Mouse (Mus musculus): ENCODE data around the gene Elp5. TPM values are rescaled to one million over a fixed set of nuclear protein-coding genes. Genes with fewer than 3 reads are reported as not detected.
"Not testable (repeated sequence)": the region's sequence is repeated elsewhere in the genome, so short reads cannot be mapped to it uniquely, and the experiment has no call there.

The Elp5 gene
- total RNA-seq, 2 experiments from 2014 or later, result 72.8 to 72.9 TPM

DNA sequence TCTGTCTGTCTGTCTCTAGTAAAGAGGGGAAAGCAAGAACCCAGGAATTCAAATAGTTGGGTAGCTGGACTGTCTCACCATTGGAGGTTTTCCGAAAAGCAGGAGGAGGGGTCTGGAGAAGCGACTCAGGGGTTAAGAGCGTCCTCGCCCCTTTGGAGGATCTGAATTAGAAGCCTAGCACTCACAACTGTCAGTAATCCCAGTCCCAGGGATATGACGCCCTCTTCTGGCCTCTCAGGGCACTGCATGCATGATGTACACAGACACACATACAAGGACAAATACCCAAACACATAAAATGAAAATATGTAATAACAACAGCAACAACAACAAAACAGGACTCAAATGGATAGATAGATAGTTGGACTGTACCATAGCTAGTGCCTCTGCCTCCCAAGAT is 21.7 kb downstream of the Elp5 start:
- DNase-seq (ENCODE audit: low spot score in 2 of 2), result no peak
- peak; percentile 58 for TF ChIP-seq CTCF (conservative IDR thresholded peaks at IDR 0.05)
- Histone ChIP-seq H3K4me3 (no peak overlapping the region), H3K27ac (no peak overlapping the region)

DNA sequence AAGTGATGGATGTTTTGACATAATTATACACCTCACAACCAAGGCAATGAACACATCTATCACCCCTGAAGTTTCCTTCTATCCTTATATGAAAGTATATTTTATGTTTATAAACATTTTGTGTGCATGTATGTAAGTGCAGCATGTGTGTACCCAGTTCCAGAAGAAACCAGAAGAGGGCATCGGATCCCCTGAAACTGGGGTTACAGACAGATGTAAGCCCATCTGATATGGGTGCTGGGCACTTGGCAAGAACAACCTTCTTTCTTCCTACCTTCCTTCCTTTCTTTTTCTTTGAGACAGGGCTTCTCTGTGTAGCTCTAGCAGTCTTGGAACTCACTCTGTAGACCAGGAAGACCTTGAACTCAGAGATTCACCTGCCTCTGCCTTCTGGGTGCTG is 26.1 kb downstream of the Elp5 start:
- DNase-seq (ENCODE audit: low spot score in 2 of 2), result no peak
- TF ChIP-seq CTCF (conservative IDR thresholded peaks at IDR 0.05), result peak; percentile 43
- H3K27ac ChIP-seq, result no peak overlapping the region
- no peak overlapping the region for H3K4me3 ChIP-seq

DNA sequence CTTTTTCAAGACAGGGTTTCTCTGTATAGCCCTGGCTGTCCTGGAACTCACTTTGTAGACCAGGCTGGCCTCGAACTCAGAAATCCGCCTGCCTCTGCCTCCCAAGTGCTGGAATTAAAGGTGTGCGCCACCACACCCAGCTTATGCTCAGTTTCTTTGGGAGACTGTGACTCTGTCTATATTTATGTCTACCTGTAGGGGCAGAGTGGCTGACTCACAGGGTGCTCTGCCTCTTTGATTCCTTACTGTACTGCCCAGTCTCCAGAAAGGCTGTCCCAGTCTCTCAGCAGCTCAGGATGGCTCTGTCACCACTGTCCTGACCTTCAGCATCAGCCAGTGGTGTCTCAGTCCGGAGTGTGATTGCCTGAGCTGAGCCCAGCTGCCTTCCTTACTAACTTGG is 26.7 kb downstream of the Elp5 start:
- H3K27ac ChIP-seq; DNase-seq (ENCODE audit: low spot score in 2 of 2); H3K4me3 ChIP-seq: not testable (repeated sequence)

DNA sequence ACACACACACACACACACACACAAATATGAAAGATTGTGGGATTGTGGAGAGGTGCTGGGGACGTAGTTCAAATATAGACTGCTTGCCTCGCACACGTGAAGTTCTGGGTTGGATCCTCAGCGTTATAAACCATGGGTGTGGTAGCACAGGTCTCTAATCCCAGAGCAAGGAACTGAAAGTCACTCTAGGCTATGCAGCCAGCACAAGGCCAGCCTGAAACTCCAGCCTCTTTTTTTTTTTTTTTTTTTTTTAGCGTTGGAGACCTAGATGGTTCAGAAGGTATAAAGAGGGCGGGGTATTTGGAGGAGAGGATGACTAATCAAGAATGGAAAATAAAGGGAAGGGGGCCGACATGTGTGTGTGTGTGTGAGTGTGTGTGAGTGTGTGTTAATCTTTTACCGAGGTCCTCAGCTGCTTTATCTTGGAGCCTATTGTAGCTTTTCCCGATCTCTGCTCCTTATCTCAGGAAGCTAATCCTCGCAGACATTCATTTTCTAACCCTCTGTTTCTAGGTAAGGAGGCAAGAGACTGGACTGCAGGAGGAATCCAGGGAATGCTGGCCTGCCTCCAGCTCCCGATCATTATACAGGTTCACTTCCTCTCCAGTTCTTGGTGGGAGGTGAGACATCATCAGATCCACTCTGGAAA is 28.9 kb downstream of the Elp5 start:
- no peak overlapping the region for H3K4me3 ChIP-seq
- H3K27ac ChIP-seq, result no peak overlapping the region
- TF ChIP-seq CTCF (conservative IDR thresholded peaks at IDR 0.05), result no peak
- no peak for DNase-seq (ENCODE audit: low spot score in 2 of 2)

DNA sequence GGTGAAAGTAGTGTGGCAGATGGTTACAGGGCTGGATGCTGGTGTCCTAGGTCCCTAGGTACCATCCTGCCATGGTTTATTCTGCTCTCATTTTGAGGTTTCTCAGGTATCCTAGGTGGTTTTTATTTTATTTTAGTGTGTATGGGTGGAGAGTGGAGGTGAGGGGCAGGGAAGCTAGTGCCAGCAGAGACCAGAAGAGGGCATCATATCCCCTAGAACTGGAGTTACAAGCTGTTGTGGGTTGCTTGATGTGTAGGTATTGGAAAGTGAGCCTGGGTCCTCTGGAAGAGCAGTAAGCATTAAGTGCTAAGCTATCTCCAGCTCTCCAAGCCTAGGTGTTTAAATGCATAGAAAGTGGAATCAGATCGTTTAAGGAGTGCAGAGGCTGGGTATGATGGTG is 30.0 kb downstream of the Elp5 start:
- Histone ChIP-seq H3K27ac (no peak overlapping the region), H3K4me3 (no peak overlapping the region)
- TF ChIP-seq CTCF (conservative IDR thresholded peaks at IDR 0.05), result no peak; the same call in 1 of the 2 replicates
- DNase-seq (ENCODE audit: low spot score in 2 of 2), result no peak

DNA sequence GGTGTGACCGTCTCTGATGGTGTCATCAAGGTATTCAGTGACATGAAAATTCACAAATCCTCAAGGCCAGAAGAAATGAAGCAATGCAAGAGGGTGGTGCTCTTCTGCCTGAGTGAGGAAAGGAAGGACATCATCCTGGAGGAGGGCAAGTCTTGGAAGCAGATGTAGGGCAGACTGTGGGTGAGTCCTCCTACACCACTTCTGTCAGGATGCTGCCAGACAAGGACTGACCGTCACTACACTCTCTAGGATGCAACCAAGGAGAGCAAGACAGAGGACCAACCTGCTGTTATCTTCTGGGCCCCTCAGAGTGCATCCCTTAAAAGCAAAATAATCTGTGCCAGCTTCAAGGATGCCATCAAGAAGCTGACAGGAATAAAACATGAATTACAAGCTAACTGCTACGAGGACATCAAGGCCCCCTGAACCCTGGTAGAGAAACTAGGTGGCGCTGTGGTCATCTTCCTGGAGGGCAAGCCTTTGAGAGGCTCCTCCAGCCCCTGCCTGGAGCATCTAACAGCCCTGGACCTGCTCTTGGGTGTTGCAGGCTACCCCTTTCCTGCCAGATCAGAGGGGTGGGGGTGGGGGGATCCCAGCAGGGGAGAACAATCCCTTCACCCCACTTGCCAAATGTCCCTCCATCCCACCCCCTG is 31.4 kb downstream of the Elp5 start:
- no peak for DNase-seq (ENCODE audit: low spot score in 2 of 2)
- no peak overlapping the region for H3K4me3 ChIP-seq
- H3K27ac ChIP-seq, result no peak overlapping the region
- peak; percentile 43 for TF ChIP-seq CTCF (conservative IDR thresholded peaks at IDR 0.05)

DNA sequence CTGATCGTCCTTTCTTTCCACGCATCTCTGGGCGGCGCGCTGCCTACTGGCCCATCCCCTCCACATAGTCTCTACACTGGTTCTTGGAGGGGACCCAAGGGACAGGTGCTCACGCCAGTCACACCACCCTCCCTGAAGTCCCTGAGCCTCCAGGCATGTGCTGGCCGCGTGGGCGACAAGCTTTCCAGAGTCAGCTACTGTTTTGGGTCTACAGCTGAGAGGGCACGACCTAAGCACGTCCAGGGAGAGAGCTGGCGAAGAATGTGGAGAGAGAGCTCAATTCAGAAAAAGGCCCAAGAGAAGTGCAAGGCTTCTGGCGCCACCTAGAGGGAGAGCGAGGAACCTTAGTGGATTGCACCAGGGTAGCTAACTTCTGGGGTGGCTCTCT is 33.6 kb downstream of the Elp5 start:
- H3K4me3 ChIP-seq, result peak overlapping the region; percentile 38; the same call in 1 of the 2 replicates
- no peak overlapping the region for H3K27ac ChIP-seq
- DNase-seq (ENCODE audit: low spot score in 2 of 2), result peak; percentile 46 to 76
- peak; percentile 92 for TF ChIP-seq CTCF (conservative IDR thresholded peaks at IDR 0.05)

DNA sequence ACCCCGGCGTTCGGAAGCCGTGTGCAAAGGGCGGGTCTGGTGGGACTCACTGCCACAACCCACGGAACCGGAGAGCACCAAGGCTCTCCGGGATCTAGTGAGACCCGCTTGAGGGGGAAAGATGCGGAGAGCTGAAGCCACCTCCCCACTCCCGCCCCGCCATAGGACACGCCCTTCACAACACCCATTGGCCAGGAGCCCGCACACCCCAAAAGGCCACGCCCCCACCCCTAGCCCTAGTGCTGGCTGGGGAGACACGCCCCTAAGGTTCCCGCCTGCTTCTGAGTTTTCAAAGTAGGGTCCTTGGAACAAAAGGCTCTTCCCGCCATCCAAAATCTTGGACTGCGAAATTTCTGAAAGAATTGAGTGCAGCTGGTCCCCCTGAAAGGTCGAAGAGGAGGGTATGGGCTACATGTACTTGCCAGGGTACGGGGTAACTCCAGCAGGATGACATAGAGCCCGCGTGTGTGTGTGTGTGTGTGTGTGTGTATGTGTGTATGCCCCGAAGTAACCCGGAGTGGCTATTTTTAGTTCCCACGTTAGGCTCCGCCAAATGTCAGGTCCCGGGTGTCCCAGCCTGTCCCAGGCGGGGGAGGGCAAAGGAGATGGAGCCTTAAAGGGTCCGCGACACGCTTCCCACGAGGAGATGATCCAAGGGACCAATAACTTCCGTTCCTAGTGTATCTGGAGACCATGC is 34.1 kb downstream of the Elp5 start, which contains the start of gene Slc2a4:
TSS of gene Slc2a4 (minus strand) at position 123 of the 697 bp plus-strand sequence.
- no peak for TF ChIP-seq CTCF (conservative IDR thresholded peaks at IDR 0.05)
- Histone ChIP-seq H3K27ac (no peak within 1 kb of the TSS), H3K4me3 (peak within 1 kb of the TSS; percentile 38)
- peak; percentile 47 to 58 for DNase-seq (ENCODE audit: low spot score in 2 of 2)

DNA sequence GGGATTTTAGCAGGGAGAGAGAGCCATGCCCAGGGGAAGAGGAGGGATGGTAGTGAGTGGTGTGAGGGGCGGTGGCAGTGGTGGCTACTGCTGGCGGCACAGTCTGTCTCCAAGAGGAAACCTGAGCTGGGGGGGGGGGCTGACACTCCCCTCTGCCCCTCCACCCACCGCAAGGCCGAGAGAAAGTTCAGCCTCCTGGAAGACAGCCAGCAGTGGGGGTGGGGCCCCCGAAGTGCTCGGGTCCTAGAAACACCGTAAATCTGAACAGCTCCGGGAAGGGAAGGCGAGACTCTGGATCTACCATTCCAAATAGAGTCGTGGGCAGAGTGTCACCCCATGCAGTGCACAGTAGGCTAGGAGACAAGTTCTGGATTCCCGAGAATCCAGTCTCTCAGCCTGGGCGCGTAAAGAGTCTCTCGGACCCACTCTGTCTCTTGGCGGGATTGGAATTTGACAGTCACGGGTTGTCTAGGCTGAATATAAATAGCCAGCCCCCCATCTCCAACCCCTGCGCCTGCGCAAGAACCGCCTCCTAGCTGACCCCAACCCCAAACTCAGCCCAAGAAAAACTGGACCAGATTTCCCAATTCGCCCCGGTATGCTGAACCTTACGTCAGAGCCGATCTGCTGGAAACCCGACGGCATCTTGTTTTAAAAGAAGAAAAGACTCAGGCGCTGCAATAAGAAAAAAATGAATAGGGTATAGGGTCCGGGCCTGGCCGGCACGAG is 34.8 kb downstream of the Elp5 start:
- H3K4me3 ChIP-seq, result peak overlapping the region; percentile 38
- DNase-seq (ENCODE audit: low spot score in 2 of 2), result no peak
- TF ChIP-seq CTCF (conservative IDR thresholded peaks at IDR 0.05), result no peak
- H3K27ac ChIP-seq, result no peak overlapping the region

DNA sequence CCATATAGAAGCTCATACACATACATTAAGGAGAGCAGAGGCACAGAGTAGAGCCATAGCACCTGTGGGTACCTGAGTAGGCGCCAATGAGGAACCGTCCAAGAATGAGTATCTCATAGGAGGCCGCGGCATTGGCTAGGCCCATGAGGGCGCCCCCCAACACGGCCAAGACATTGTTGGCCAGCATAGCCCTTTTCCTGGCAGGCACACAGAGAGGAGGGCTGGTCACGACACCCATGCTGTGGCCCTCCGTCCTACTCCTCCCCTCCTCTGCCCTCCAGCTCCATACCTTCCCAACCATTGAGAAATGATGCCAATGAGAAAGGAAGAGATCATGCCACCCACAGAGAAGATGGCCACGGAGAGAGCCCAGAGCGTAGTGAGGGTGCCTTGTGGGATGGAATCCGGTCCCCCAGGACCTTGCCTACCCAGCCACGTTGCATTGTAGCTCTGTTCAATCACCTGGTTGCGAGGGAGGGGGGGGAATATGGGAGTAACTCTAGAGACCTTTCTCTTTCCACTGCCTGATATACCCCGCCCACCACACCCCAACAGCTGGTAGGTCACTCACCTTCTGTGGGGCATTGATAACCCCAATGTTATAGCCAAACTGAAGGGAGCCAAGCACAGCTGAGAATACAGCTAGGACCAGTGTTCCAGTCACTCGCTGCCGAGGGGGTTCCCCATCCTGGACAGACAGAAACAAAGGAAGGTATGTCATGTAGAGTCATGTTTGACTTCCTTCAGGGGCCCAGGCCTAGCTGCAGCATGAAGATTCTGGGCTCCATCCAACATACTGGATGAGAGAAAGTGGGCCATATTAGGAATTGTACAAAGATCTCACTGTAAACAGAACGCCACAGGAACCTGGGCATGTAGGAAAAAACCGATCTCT is 36.1 kb downstream of the Elp5 start:
- DNase-seq (ENCODE audit: low spot score in 2 of 2), result no peak
- Histone ChIP-seq H3K4me3 (no peak overlapping the region), H3K27ac (no peak overlapping the region)
- TF ChIP-seq CTCF (conservative IDR thresholded peaks at IDR 0.05), result no peak

DNA sequence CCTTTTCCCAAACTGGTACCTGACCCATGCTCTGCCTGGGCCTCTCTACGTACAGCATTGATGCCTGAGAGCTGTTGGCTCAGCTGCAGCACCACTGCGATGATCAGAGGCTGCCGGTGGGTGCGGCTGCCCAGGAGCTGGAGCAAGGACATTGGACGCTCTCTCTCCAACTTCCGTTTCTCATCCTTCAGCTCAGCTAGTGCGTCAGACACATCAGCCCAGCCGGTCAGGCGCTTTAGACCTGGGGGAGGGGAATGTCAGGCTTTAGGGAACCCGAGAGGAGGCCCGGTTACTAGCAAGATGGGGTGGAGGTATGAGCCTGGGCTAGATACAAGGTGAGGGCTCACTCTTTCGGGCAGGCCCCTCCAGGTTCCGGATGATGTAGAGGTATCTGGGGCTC is 37.1 kb downstream of the Elp5 start:
- no peak overlapping the region for H3K4me3 ChIP-seq
- DNase-seq (ENCODE audit: low spot score in 2 of 2), result no peak
- TF ChIP-seq CTCF (conservative IDR thresholded peaks at IDR 0.05), result no peak
- no peak overlapping the region for H3K27ac ChIP-seq

DNA sequence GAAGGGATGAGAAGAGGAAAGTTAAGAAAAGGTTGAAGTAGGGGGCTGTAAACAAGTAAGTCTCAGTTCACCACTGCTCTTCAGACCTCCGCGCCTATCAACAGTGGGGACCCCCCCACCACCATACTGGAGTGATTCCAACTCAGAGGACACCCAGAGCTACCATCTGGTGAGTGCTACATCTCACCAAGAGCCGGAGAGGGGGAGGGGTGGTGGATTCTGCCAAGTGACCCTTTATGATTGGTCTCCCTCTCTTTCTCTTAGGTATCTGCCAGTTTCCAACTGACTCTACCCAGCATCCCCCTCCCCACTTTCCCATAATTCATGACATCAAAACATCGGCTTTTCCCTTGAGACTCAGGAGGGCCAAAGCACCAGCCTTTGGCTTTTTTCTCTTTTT is 41.4 kb downstream of the Elp5 start:
- DNase-seq (ENCODE audit: low spot score in 2 of 2), result no peak
- H3K27ac ChIP-seq, result no peak overlapping the region
- TF ChIP-seq CTCF (conservative IDR thresholded peaks at IDR 0.05), result no peak
- no peak overlapping the region for H3K4me3 ChIP-seq
